Mouse (Mus musculus): ENCODE measurements at regions not wholly inside any gene's neighbourhood (a gene's known extent, or its start where the extent isn't known, plus 50 kb on each side); places are given as distances from the start of the nearest gene placed in this dataset.

DNA sequence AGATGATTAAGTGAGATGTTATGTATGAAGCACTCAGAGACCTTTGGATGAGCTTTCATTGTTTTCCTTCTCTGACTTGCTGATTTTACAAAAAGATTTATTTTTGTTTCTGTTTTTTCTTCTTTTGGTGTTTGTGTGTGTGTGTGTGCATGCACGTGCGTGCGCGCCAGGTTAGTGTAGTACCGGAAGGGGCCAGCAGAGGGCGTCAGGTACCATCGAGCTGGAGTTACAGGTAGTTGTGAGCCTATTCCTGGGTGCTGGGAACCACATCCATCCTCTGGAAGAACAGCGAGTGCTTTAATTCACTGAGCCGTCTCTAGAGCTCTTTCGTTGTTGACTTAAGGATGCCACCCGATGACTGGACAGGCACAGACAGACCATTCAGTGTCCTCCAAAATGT is 93.2 kb downstream of the 4931417E11Rik start:
- TF ChIP-seq CTCF (IDR thresholded peaks at IDR 0.05; ENCODE audit: control insufficient read depth, insufficient read depth, insufficient replicate concordance, low read depth, low read length): peak; percentile 98
- TF ChIP-seq POLR2A (IDR thresholded peaks at IDR 0.05; ENCODE audit: control insufficient read depth, low read depth, low read length): no peak
